In genomic region chr4:155993606-155994005, GRCm38 (mm10) we compare ENCODE assay signal across 7 mouse cellular contexts. TPM values are rescaled to one million over a fixed set of nuclear protein-coding genes. Genes with fewer than 3 reads are reported as not detected.
DNase-seq lines count a peak whose midpoint lies in the region; ATAC-seq lines count a peak whose summit lies in the region.

No protein-coding gene starts in this region.

- no peak for ATAC-seq in megakaryocyte, adult 5-6 weeks (ENCODE audit: poor library complexity, severe bottlenecking)
- no peak for ATAC-seq in limb, embryonic 15.5 days (ENCODE audit: insufficient number of reproducible peaks, low FRiP score, low TSS enrichment, low read depth)
- ATAC-seq in stomach, embryonic 15.5 days (ENCODE audit: insufficient read depth, low FRiP score, low read depth) = no peak

- peak overlapping the region; percentile 59 for H3K9ac ChIP-seq in limb, embryonic 15.5 days
- peak overlapping the region; percentile 67 for H3K9ac ChIP-seq in stomach, embryonic 15.5 days

- H3K4me3 ChIP-seq in megakaryocyte, embryonic 14.5 days (replicated peaks) = peak overlapping the region; percentile 97
- peak overlapping the region; percentile 71 for H3K4me3 ChIP-seq in forebrain, embryonic 10.5 days
- peak overlapping the region; percentile 71 for H3K4me3 ChIP-seq in limb, embryonic 15.5 days
- peak overlapping the region; percentile 69 for H3K4me3 ChIP-seq in stomach, embryonic 15.5 days (replicated peaks)

- H3K27ac ChIP-seq in forebrain, embryonic 10.5 days = peak overlapping the region; percentile 95
- peak overlapping the region; percentile 98 for H3K27ac ChIP-seq in limb, embryonic 15.5 days
- peak overlapping the region; percentile 96 for H3K27ac ChIP-seq in stomach, embryonic 15.5 days

- no peak for DNase-seq in forebrain, embryonic 10.5 days (ENCODE audit: extremely low spot score, low spot score)
- no peak for DNase-seq in adrenal gland, postnatal 14 days
- no peak for DNase-seq in cerebellum, postnatal 14 days

- H3K4me2 ChIP-seq in limb, embryonic 15.5 days = peak overlapping the region; percentile 61
- peak overlapping the region; percentile 65 for H3K4me2 ChIP-seq in stomach, embryonic 15.5 days

- H3K9me3 ChIP-seq in megakaryocyte, embryonic 14.5 days = no peaks in the 10 kb centered on the region
- peaks cover 8% of the 10 kb centered on the region; the same call in 1 of the 2 replicates for H3K9me3 ChIP-seq in forebrain, embryonic 10.5 days
- no peaks in the 10 kb centered on the region for H3K9me3 ChIP-seq in limb, embryonic 15.5 days
- no peaks in the 10 kb centered on the region for H3K9me3 ChIP-seq in stomach, embryonic 15.5 days

- WGBS in forebrain, embryonic 10.5 days = 7% methylated on average over 15 of the region's 15 CpGs
- 2% methylated on average over 15 of the region's 15 CpGs for WGBS in limb, embryonic 15.5 days
- 4% methylated on average over 15 of the region's 15 CpGs for WGBS in stomach, embryonic 15.5 days

- no peaks in the 10 kb centered on the region for H3K27me3 ChIP-seq in megakaryocyte, embryonic 14.5 days (replicated peaks)
- H3K27me3 ChIP-seq in forebrain, embryonic 10.5 days (ENCODE audit: poor library complexity, severe bottlenecking) = no peaks in the 10 kb centered on the region
- H3K27me3 ChIP-seq in limb, embryonic 15.5 days = no peaks in the 10 kb centered on the region
- no peaks in the 10 kb centered on the region for H3K27me3 ChIP-seq in stomach, embryonic 15.5 days (replicated peaks)

- H3K36me3 ChIP-seq in megakaryocyte, embryonic 14.5 days (replicated peaks; ENCODE audit: low read length) = peaks cover 42% of the 10 kb centered on the region
- H3K36me3 ChIP-seq in forebrain, embryonic 10.5 days (replicated peaks) = peaks cover 53% of the 10 kb centered on the region
- H3K36me3 ChIP-seq in limb, embryonic 15.5 days = peaks cover 29% of the 10 kb centered on the region
- peaks cover 6% of the 10 kb centered on the region; the same call in 1 of the 2 replicates for H3K36me3 ChIP-seq in stomach, embryonic 15.5 days

- H3K4me1 ChIP-seq in megakaryocyte, embryonic 14.5 days = peaks cover 57% of the 10 kb centered on the region
- H3K4me1 ChIP-seq in forebrain, embryonic 10.5 days = peaks cover 26% of the 10 kb centered on the region
- H3K4me1 ChIP-seq in limb, embryonic 15.5 days = peaks cover 26% of the 10 kb centered on the region
- H3K4me1 ChIP-seq in stomach, embryonic 15.5 days = peaks cover 18% of the 10 kb centered on the region

RNA-seq across cellular contexts. Expression of gene Sdf4, which starts 0.9 kb away (rescaled TPM):
- polyA plus RNA-seq in megakaryocyte, embryonic 14.5 days (2012; ENCODE audit: insufficient read depth, low replicate concordance) = 29.6 and 45.2 TPM in 2 replicates
- total RNA-seq in megakaryocyte, adult 5-6 weeks (2015) = 43.6 and 57.5 TPM in 2 replicates
- total RNA-seq in megakaryocyte, adult 5-6 weeks (2017) = 216 and 221 TPM in 2 replicates
- polyA plus RNA-seq in forebrain, embryonic 10.5 days (2016; fragmentation: Nextera tagmentation; extraction: Ambion mirVana) = 134 and 135 TPM in 2 replicates
- polyA plus RNA-seq in limb, embryonic 15.5 days (2015; fragmentation: Nextera tagmentation; extraction: Ambion mirVana) = 175 and 176 TPM in 2 replicates
- 154 and 168 TPM in 2 replicates for polyA plus RNA-seq in stomach, embryonic 15.5 days (2015; fragmentation: Nextera tagmentation; extraction: Ambion mirVana)
- 209 and 225 TPM in 2 replicates for total RNA-seq in adrenal gland, postnatal 14 days (2021)

RNA-seq across cellular contexts. Expression of gene B3galt6, which starts 1.2 kb away (rescaled TPM):
- 3.3 and 5.3 TPM in 2 replicates for polyA plus RNA-seq in megakaryocyte, embryonic 14.5 days (2012; ENCODE audit: insufficient read depth, low replicate concordance)
- 3.5 and 3.6 TPM in 2 replicates for total RNA-seq in megakaryocyte, adult 5-6 weeks (2015)
- total RNA-seq in megakaryocyte, adult 5-6 weeks (2017) = 3.5 and 4.0 TPM in 2 replicates
- polyA plus RNA-seq in forebrain, embryonic 10.5 days (2016; fragmentation: Nextera tagmentation; extraction: Ambion mirVana) = 12.7 and 14.0 TPM in 2 replicates
- 16.1 and 16.4 TPM in 2 replicates for polyA plus RNA-seq in limb, embryonic 15.5 days (2015; fragmentation: Nextera tagmentation; extraction: Ambion mirVana)
- polyA plus RNA-seq in stomach, embryonic 15.5 days (2015; fragmentation: Nextera tagmentation; extraction: Ambion mirVana) = 14.4 and 14.6 TPM in 2 replicates
- total RNA-seq in adrenal gland, postnatal 14 days (2021) = 5.8 and 6.5 TPM in 2 replicates

RNA-seq across cellular contexts. Expression of gene Tnfrsf4, which starts 20.0 kb away (rescaled TPM):
- 2.3 and 9.4 TPM in 2 replicates for polyA plus RNA-seq in megakaryocyte, embryonic 14.5 days (2012; ENCODE audit: insufficient read depth, low replicate concordance)
- 1.5 and 2.1 TPM in 2 replicates for total RNA-seq in megakaryocyte, adult 5-6 weeks (2015)
- total RNA-seq in megakaryocyte, adult 5-6 weeks (2017) = 1.2 and 2.8 TPM in 2 replicates
- polyA plus RNA-seq in forebrain, embryonic 10.5 days (2016; fragmentation: Nextera tagmentation; extraction: Ambion mirVana) = 0.72 and 1.1 TPM in 2 replicates
- polyA plus RNA-seq in limb, embryonic 15.5 days (2015; fragmentation: Nextera tagmentation; extraction: Ambion mirVana) = 0.55 and 0.99 TPM in 2 replicates
- 0.64 and 1.1 TPM in 2 replicates for polyA plus RNA-seq in stomach, embryonic 15.5 days (2015; fragmentation: Nextera tagmentation; extraction: Ambion mirVana)
- 0.56 and 3.4 TPM in 2 replicates for total RNA-seq in adrenal gland, postnatal 14 days (2021)

RNA-seq across cellular contexts. Expression of gene C1qtnf12, which starts 31.5 kb away (rescaled TPM):
- polyA plus RNA-seq in megakaryocyte, embryonic 14.5 days (2012; ENCODE audit: insufficient read depth, low replicate concordance) = 30.2 and 64.1 TPM in 2 replicates
- total RNA-seq in megakaryocyte, adult 5-6 weeks (2015) = 30.3 and 40.1 TPM in 2 replicates
- 9.4 and 14.6 TPM in 2 replicates for total RNA-seq in megakaryocyte, adult 5-6 weeks (2017)
- polyA plus RNA-seq in forebrain, embryonic 10.5 days (2016; fragmentation: Nextera tagmentation; extraction: Ambion mirVana) = 18.4 and 20.9 TPM in 2 replicates
- 48.3 and 50.3 TPM in 2 replicates for polyA plus RNA-seq in limb, embryonic 15.5 days (2015; fragmentation: Nextera tagmentation; extraction: Ambion mirVana)
- 46.2 and 49.1 TPM in 2 replicates for polyA plus RNA-seq in stomach, embryonic 15.5 days (2015; fragmentation: Nextera tagmentation; extraction: Ambion mirVana)
- 94.0 and 105 TPM in 2 replicates for total RNA-seq in adrenal gland, postnatal 14 days (2021)

RNA-seq across cellular contexts. Expression of gene Tnfrsf18, which starts 32.4 kb away (rescaled TPM):
- 2.9 TPM in 1 of 2 replicates, not detected in the other for polyA plus RNA-seq in megakaryocyte, embryonic 14.5 days (2012; ENCODE audit: insufficient read depth, low replicate concordance)
- 2.7 and 10.3 TPM in 2 replicates for total RNA-seq in megakaryocyte, adult 5-6 weeks (2015)
- total RNA-seq in megakaryocyte, adult 5-6 weeks (2017) = 6.0 and 7.2 TPM in 2 replicates
- 0.72 and 1.1 TPM in 2 replicates for polyA plus RNA-seq in forebrain, embryonic 10.5 days (2016; fragmentation: Nextera tagmentation; extraction: Ambion mirVana)
- 3.6 and 5.4 TPM in 2 replicates for polyA plus RNA-seq in limb, embryonic 15.5 days (2015; fragmentation: Nextera tagmentation; extraction: Ambion mirVana)
- polyA plus RNA-seq in stomach, embryonic 15.5 days (2015; fragmentation: Nextera tagmentation; extraction: Ambion mirVana) = 2.3 and 2.5 TPM in 2 replicates
- total RNA-seq in adrenal gland, postnatal 14 days (2021) = 2.4 TPM in 1 of 2 replicates, not detected in the other
